Mouse (Mus musculus) CH12.LX (cell line): ENCODE data around the gene Tfe3. TPM values are rescaled to one million over a fixed set of nuclear protein-coding genes. Genes with fewer than 3 reads are reported as not detected.

Experiments
- DNase-seq: peaks from one replicate; pipeline ENCODE4 v3.0.0-alpha.2; 2013; ENCODE audit errors: extremely low read depth
- H3K27ac ChIP-seq: 2 replicates; pipeline ENCODE4 v1.5.1; 2012; ENCODE audit warnings: low read depth, mild to moderate bottlenecking, control low read depth, moderate library complexity; ENCODE audit not compliant: insufficient read depth
- H3K27me3 ChIP-seq: replicated peaks from 2 replicates; pipeline ENCODE3; 2012; ENCODE audit warnings: inconsistent platforms
- H3K36me3 ChIP-seq, 2 experiments: replicated peaks in 1 of 2; 2 replicates each; pipeline versions ENCODE3 to v1.6.1; 2012; ENCODE audit warnings: inconsistent platforms in 1 of 2, low read length in 1 of 2, mild to moderate bottlenecking in 1 of 2, mixed read lengths in 1 of 2, moderate library complexity in 1 of 2; ENCODE audit not compliant: control insufficient read depth in 1 of 2, insufficient read depth in 1 of 2
- H3K4me1 ChIP-seq, 2 experiments: 2 replicates each; pipeline ENCODE4 v1.6.1; 2012; ENCODE audit warnings: inconsistent platforms in 1 of 2, moderate library complexity in 1 of 2; ENCODE audit not compliant: insufficient read depth in 2 of 2, control insufficient read depth in 1 of 2
- H3K4me2 ChIP-seq: 2 replicates; pipeline ENCODE4 v1.6.1; 2012; ENCODE audit warnings: low read depth, mild to moderate bottlenecking, control low read depth; ENCODE audit not compliant: poor library complexity, insufficient read depth, severe bottlenecking
- H3K4me3 ChIP-seq, 3 experiments: fragments of 150-350 bp in 1 of 3; sonication (generic) in 1 of 3; replicated peaks in 1 of 3; 2 replicates each; pipeline versions ENCODE3 to v1.5.1; 2011 to 2012; ENCODE audit warnings: low read depth in 2 of 3, low read length in 2 of 3, mild to moderate bottlenecking in 2 of 3, moderate library complexity in 2 of 3, control low read depth in 1 of 3, improper control_type of control experiment in 1 of 3, inconsistent platforms in 1 of 3, mixed read lengths in 1 of 3; ENCODE audit not compliant: poor library complexity in 1 of 3
- H3K79me2 ChIP-seq: replicated peaks from 2 replicates; pipeline ENCODE4 v1.6.1; 2012; ENCODE audit warnings: mild to moderate bottlenecking, moderate library complexity; ENCODE audit not compliant: control insufficient read depth, poor library complexity, insufficient read depth, severe bottlenecking; ENCODE audit errors: extremely low read depth
- H3K9ac ChIP-seq: 2 replicates; pipeline ENCODE4 v1.6.1; 2012; ENCODE audit warnings: low read depth, mild to moderate bottlenecking, control low read depth, moderate library complexity; ENCODE audit not compliant: insufficient read depth
- H3K9me3 ChIP-seq: replicated peaks from 2 replicates; pipeline ENCODE3; 2012; ENCODE audit warnings: low read length, inconsistent platforms, mixed read lengths
- CHD2 ChIP-seq: IDR thresholded peaks from 2 replicates; pipeline ENCODE4 v1.6.1; 2011; ENCODE audit warnings: low read length, improper control_type of control experiment
- EP300 ChIP-seq: IDR thresholded peaks from 2 replicates; pipeline ENCODE4 v1.6.1; 2011; ENCODE audit warnings: low read length, improper control_type of control experiment
- ETS1 ChIP-seq: conservative IDR thresholded peaks from 2 replicates; pipeline ENCODE4 v1.6.1; 2012; ENCODE audit warnings: low read depth, mild to moderate bottlenecking, inconsistent platforms, low read length, improper control_type of control experiment, moderate library complexity
- HCFC1 ChIP-seq: IDR thresholded peaks from 2 replicates; pipeline ENCODE4 v1.6.1; 2012; ENCODE audit warnings: low read depth, mild to moderate bottlenecking, inconsistent platforms, low read length, improper control_type of control experiment
- IRF4 ChIP-seq: IDR thresholded peaks from 2 replicates; pipeline ENCODE4 v1.6.1; 2014; ENCODE audit warnings: low read depth, mild to moderate bottlenecking, inconsistent platforms, low read length, improper control_type of control experiment
- JUND ChIP-seq: conservative IDR thresholded peaks from 2 replicates; pipeline ENCODE4 v1.6.1; 2011; ENCODE audit warnings: low read depth, low read length, improper control_type of control experiment
- KAT2A ChIP-seq: IDR thresholded peaks from 2 replicates; pipeline ENCODE4 v1.6.1; 2012; ENCODE audit warnings: low read length, improper control_type of control experiment, inconsistent platforms; ENCODE audit not compliant: insufficient replicate concordance
- MEF2A ChIP-seq: IDR thresholded peaks from 2 replicates; pipeline ENCODE4 v1.6.1; 2014; ENCODE audit warnings: low read depth, mild to moderate bottlenecking, inconsistent platforms, low read length, improper control_type of control experiment, borderline replicate concordance
- MXI1 ChIP-seq: IDR thresholded peaks from 2 replicates; pipeline ENCODE4 v1.6.1; 2011; ENCODE audit warnings: mild to moderate bottlenecking, low read depth, low read length, improper control_type of control experiment
- MYC ChIP-seq: IDR thresholded peaks from 2 replicates; pipeline ENCODE4 v1.6.1; 2011; ENCODE audit warnings: low read depth, mild to moderate bottlenecking, improper control_type of control experiment, low read length
- PAX5 ChIP-seq: IDR thresholded peaks from 2 replicates; pipeline ENCODE4 v1.6.1; 2012; ENCODE audit warnings: low read length, inconsistent platforms, mixed read lengths
- POLR2A ChIP-seq: IDR thresholded peaks from 2 replicates; pipeline ENCODE4 v1.6.1; 2011; ENCODE audit warnings: low read depth, mild to moderate bottlenecking, improper control_type of control experiment, low read length
- POLR2AphosphoS2 ChIP-seq: IDR thresholded peaks from 2 replicates; pipeline ENCODE4 v1.6.1; 2011; ENCODE audit warnings: low read depth, low read length, improper control_type of control experiment
- RAD21 ChIP-seq: IDR thresholded peaks from 2 replicates; pipeline ENCODE4 v1.6.1; 2011; ENCODE audit warnings: low read depth, mild to moderate bottlenecking, low read length, improper control_type of control experiment, moderate library complexity
- RCOR1 ChIP-seq: conservative IDR thresholded peaks from 2 replicates; pipeline ENCODE4 v1.6.1; 2012; ENCODE audit warnings: low read depth, mild to moderate bottlenecking, inconsistent platforms, low read length, improper control_type of control experiment
- SIN3A ChIP-seq: IDR thresholded peaks from 2 replicates; pipeline ENCODE4 v1.6.1; 2012; ENCODE audit warnings: low read length, improper control_type of control experiment, inconsistent platforms
- SMC3 ChIP-seq: IDR thresholded peaks from 2 replicates; pipeline ENCODE4 v1.6.1; 2011; ENCODE audit warnings: low read depth, low read length, improper control_type of control experiment
- UBTF ChIP-seq: IDR thresholded peaks from 2 replicates; pipeline ENCODE4 v1.6.1; 2012; ENCODE audit warnings: low read depth, mild to moderate bottlenecking, inconsistent platforms, low read length, improper control_type of control experiment, moderate library complexity
- ZC3H11A ChIP-seq: IDR thresholded peaks from 2 replicates; pipeline ENCODE4 v1.6.1; 2012; ENCODE audit warnings: low read depth, mild to moderate bottlenecking, inconsistent platforms, low read length, improper control_type of control experiment
- ZMIZ1 ChIP-seq: IDR thresholded peaks from 2 replicates; pipeline ENCODE4 v1.6.1; 2012; ENCODE audit warnings: low read depth, mild to moderate bottlenecking, inconsistent platforms, low read length, improper control_type of control experiment
- ZNF384 ChIP-seq: IDR thresholded peaks from 2 replicates; pipeline ENCODE4 v1.6.1; 2012; ENCODE audit warnings: low read depth, low read length, improper control_type of control experiment, inconsistent platforms
- dilution Hi-C: fragments of 300-500 bp; cut with MboI; formaldehyde crosslinking; loops from 2 replicates; pipeline ENCODE4 v1.14.3; 2020; ENCODE audit warnings: low sequenced_read_pairs; ENCODE audit not compliant: extremely low pct_unique_long_range_greater_than_20kb, extremely low pct_ligation_motif_present
- in situ Hi-C: fragments of 300-500 bp; cut with MboI; formaldehyde crosslinking; loops from 3 replicates; pipeline ENCODE4 v1.14.3; 2019; ENCODE audit warnings: low sequenced_read_pairs, low pct_ligation_motif_present, low pct_unique_long_range_greater_than_20kb, mixed read lengths
- polyA plus RNA-seq: library from polyadenylated mRNA; unstranded; fragments of >175 nt; gene quantifications from 2 replicates; pipeline ENCODE4 v1.2.1, GENCODE M21; 2012; ENCODE audit warnings: low read depth; ENCODE audit not compliant: insufficient read length
- total RNA-seq, 2 experiments: library from RNA; depleted of rRNA; stranded (reverse); fragments of 300-350 nt in 1 of 2; fragments of >200 nt in 1 of 2; gene quantifications; 2 replicates each; pipeline ENCODE4 v1.2.3; 2012 to 2014

Gene Tfe3
- total and polyA plus RNA-seq, 3 experiments: 8.3 to 26.0 (median 15.9) TPM

- Histone ChIP-seq H3K79me2 (peaks cover 9% of the 10 kb centered on the region), H3K36me3 (peaks cover 24 to 36% of the 10 kb centered on the region in 2 experiments), H3K27ac (no peak overlapping the region), H3K4me1 (peaks cover 6 to 14% of the 10 kb centered on the region in 2 experiments), H3K4me3 (peak overlapping the region; percentile 68 to 90 (median 75)), H3K9me3 (no peaks in the 10 kb centered on the region), H3K9ac (peak overlapping the region; percentile 86), H3K4me2 (0 out of 2 replicates have a peak overlapping the region, but pooled peaks have one; percentile 93), H3K27me3 (no peaks in the 10 kb centered on the region)
- TF ChIP-seq MXI1 (no peak), SMC3 (no peak), SIN3A (no peak), POLR2AphosphoS2 (no peak), POLR2A (peak; percentile 15; the same call in 1 of the 2 replicates)
- in situ Hi-C loops (no loop called here), dilution Hi-C loops (no loop called here)
- no peak for DNase-seq
These were observed 40.1 kb upstream of the Tfe3 start for GRCm38 (mm10) chrX:7722282-7722611.

- Histone ChIP-seq H3K4me3 (peak overlapping the region; percentile 68 to 90 (median 75)), H3K4me2 (peak overlapping the region; percentile 93), H3K4me1 (peaks cover 8 to 19% of the 10 kb centered on the region in 2 experiments), H3K36me3 (peaks cover 28 to 41% of the 10 kb centered on the region in 2 experiments), H3K9me3 (no peaks in the 10 kb centered on the region), H3K27ac (no peak overlapping the region), H3K27me3 (no peaks in the 10 kb centered on the region), H3K79me2 (peaks cover 9% of the 10 kb centered on the region), H3K9ac (peak overlapping the region; percentile 86)
- no peak for TF ChIP-seq ZMIZ1
- no peak for TF ChIP-seq HCFC1
- TF ChIP-seq KAT2A: no peak
- no peak for TF ChIP-seq RCOR1
- no peak for TF ChIP-seq ETS1
- no peak for TF ChIP-seq RAD21
- in situ Hi-C loops (no loop called here), dilution Hi-C loops (no loop called here)
- DNase-seq: no peak
These were observed 39.7 kb upstream of the Tfe3 start for GRCm38 (mm10) chrX:7722691-7723090.

- in situ Hi-C loops: no loop called here
- Histone ChIP-seq H3K36me3 (peaks cover 28 to 41% of the 10 kb centered on the region in 2 experiments), H3K79me2 (peaks cover 13% of the 10 kb centered on the region), H3K9ac (no peak overlapping the region), H3K4me1 (peaks cover 9 to 20% of the 10 kb centered on the region in 2 experiments), H3K27ac (no peak overlapping the region), H3K27me3 (no peaks in the 10 kb centered on the region), H3K9me3 (no peaks in the 10 kb centered on the region), H3K4me2 (no peak overlapping the region), H3K4me3 (no peak overlapping the region)
- TF ChIP-seq EP300 (no peak), POLR2A (no peak), CHD2 (no peak), JUND (no peak), PAX5 (no peak), MYC (no peak), ZC3H11A (no peak), UBTF (no peak), SMC3 (no peak), IRF4 (no peak), SIN3A (no peak), MXI1 (no peak), ZNF384 (no peak), ETS1 (no peak), ZMIZ1 (no peak), KAT2A (no peak), MEF2A (no peak)
- no peak for DNase-seq
- dilution Hi-C loops: no loop called here
These were observed 38.2 kb upstream of the Tfe3 start for GRCm38 (mm10) chrX:7724135-7724534.
